13 mouse cellular contexts compared by ENCODE assay signal in genomic region chr2:138085390-138085789, GRCm38 (mm10).
A peak's percentile ranks its signal among the peaks of the same experiment; 100 is the strongest.
DNase-seq lines count a peak whose midpoint lies in the region; TF ChIP-seq lines count a peak whose summit lies in the region.
"Had no signal": no experiment of that assay in that cellular context is flagged by ENCODE, and none has a peak within 500 bp of the region (broad histone marks: within the 10 kb centered on the region; RNA-seq: fewer than 3 reads in every experiment).

No protein-coding gene starts in this region.

- H3K27ac ChIP-seq in cortical plate, adult 2 months (ENCODE audit: insufficient read depth, low read length), result no peak overlapping the region
- peak overlapping the region; percentile 91 for H3K27ac ChIP-seq in olfactory bulb, adult 2 months (ENCODE audit: insufficient read depth, low read depth, low read length)
- H3K27ac ChIP-seq: hindbrain, embryonic 13.5 days; liver, embryonic 14.5 days had no signal

- peak; percentile 28 to 64 for DNase-seq in left cerebral cortex, postnatal 25 days (ENCODE audit: low spot score in 2 of 2)
- no peak for DNase-seq in left cerebral cortex, postnatal 4 days
- peak; percentile 20 to 37 for DNase-seq in cerebellum, adult 18-20 months
- no peak for DNase-seq in thymus, postnatal 25 days
- no peak for DNase-seq in yolk sac, embryonic 10.5 days (ENCODE audit: low spot score)
- DNase-seq in urinary bladder, postnatal 25 days (ENCODE audit: low spot score), result no peak
- DNase-seq: adrenal gland, adult 2 months; gastrocnemius, postnatal 25 days had no signal

- TF ChIP-seq POLR2A in cortical plate, adult 2 months (IDR thresholded peaks at IDR 0.05; ENCODE audit: extremely low read depth, insufficient read depth, low read length), result no peak
- no peak for TF ChIP-seq POLR2A in olfactory bulb, adult 2 months (IDR thresholded peaks at IDR 0.05; ENCODE audit: insufficient read depth, low read depth, low read length)

- peaks cover 2% of the 10 kb centered on the region for H3K4me1 ChIP-seq in cortical plate, adult 2 months (ENCODE audit: control insufficient read depth, insufficient read depth, low read length)
- H3K4me1 ChIP-seq in olfactory bulb, adult 2 months (ENCODE audit: control insufficient read depth, insufficient read depth, low read length), result no peaks in the 10 kb centered on the region
- H3K4me1 ChIP-seq: heart, embryonic 12.5 days; hindbrain, embryonic 13.5 days had no signal

- 0 out of 2 replicates have a peak overlapping the region, but pooled peaks have one; percentile 10 for H3K4me3 ChIP-seq in cortical plate, adult 2 months (ENCODE audit: insufficient read depth, low read length)
- no peak overlapping the region for H3K4me3 ChIP-seq in olfactory bulb, adult 2 months (ENCODE audit: insufficient read depth, low read depth, low read length)
- H3K4me3 ChIP-seq: heart, embryonic 12.5 days; hindbrain, embryonic 13.5 days had no signal

- 25% methylated on average over 6 of the region's 6 CpGs for WGBS in olfactory bulb, adult 2 months

- no peak for TF ChIP-seq CTCF in cortical plate, adult 2 months (IDR thresholded peaks at IDR 0.05; ENCODE audit: extremely low read depth, insufficient read depth, low read length)
- no peak for TF ChIP-seq CTCF in olfactory bulb, adult 2 months (IDR thresholded peaks at IDR 0.05; ENCODE audit: insufficient read depth, low read depth, low read length)

- intact Hi-C loops in left cerebral cortex, postnatal 25 days (cut with DNase I), result no loop called here
- intact Hi-C loops in left cerebral cortex, postnatal 4 days (cut with DNase I), result no loop called here

Comparison
In these comparisons a context has a peak if more than half of its experiments do, and no peak if none do; other contexts are left out.
1. DNase-seq: peak in left cerebral cortex, postnatal 25 days (2 of 2) and cerebellum, adult 18-20 months (2 of 2); none in left cerebral cortex, postnatal 4 days (single experiment), thymus, postnatal 25 days (single experiment), yolk sac, embryonic 10.5 days (single experiment) and urinary bladder, postnatal 25 days (single experiment).